Mouse (Mus musculus) testis, adult 2 months (tissue): Measurements from ENCODE around the gene Mllt10. TPM values are rescaled to one million over a fixed set of nuclear protein-coding genes. Genes with fewer than 3 reads are reported as not detected.

ENCODE experiments used
- H3K27ac ChIP-seq: fragments of 200-500 bp; 2 replicates; pipeline ENCODE4 v1.5.1; 2012; ENCODE audit warnings: low read depth, low read length; ENCODE audit not compliant: control insufficient read depth, insufficient read depth
- H3K27me3 ChIP-seq: fragments of 200-500 bp; 2 replicates; pipeline ENCODE4 v1.6.1; 2012; ENCODE audit warnings: mild to moderate bottlenecking, low read length, moderate library complexity; ENCODE audit not compliant: control insufficient read depth, insufficient read depth
- H3K36me3 ChIP-seq: fragments of 200-500 bp; 2 replicates; pipeline ENCODE4 v1.6.1; 2012; ENCODE audit warnings: mild to moderate bottlenecking, low read length; ENCODE audit not compliant: control insufficient read depth, insufficient read depth
- H3K4me1 ChIP-seq: fragments of 200-500 bp; 2 replicates; pipeline ENCODE4 v1.6.1; 2012; ENCODE audit warnings: low read length; ENCODE audit not compliant: control insufficient read depth, insufficient read depth
- H3K4me3 ChIP-seq: fragments of 200-500 bp; 2 replicates; pipeline ENCODE4 v1.5.1; 2012; ENCODE audit warnings: low read depth, mild to moderate bottlenecking, low read length, moderate library complexity, mixed read lengths; ENCODE audit not compliant: control insufficient read depth
- CTCF ChIP-seq: fragments of 200-500 bp; IDR thresholded peaks from 2 replicates; pipeline ENCODE4 v1.5.1; 2012; ENCODE audit warnings: low read depth, mild to moderate bottlenecking, inconsistent platforms, low read length, moderate library complexity; ENCODE audit not compliant: control insufficient read depth, insufficient read depth, insufficient replicate concordance
- POLR2A ChIP-seq: fragments of 200-500 bp; IDR thresholded peaks from 2 replicates; pipeline ENCODE4 v1.6.1; 2012; ENCODE audit warnings: low read depth, mild to moderate bottlenecking, inconsistent platforms, low read length, moderate library complexity; ENCODE audit not compliant: control insufficient read depth
- polyA plus RNA-seq: library from polyadenylated mRNA; depleted of rRNA; stranded (reverse); fragments of >200 nt; gene quantifications from 2 replicates; pipeline ENCODE4 v1.2.3, GENCODE M21; 2012; rRNA removed

Mllt10 gene
- 155 and 165 TPM in 2 replicates for polyA plus RNA-seq

GRCm38 (mm10) chr2:18055016-18055928 is at the start of gene Mllt10:
Gene Mllt10 (plus strand): TSS chr2:18055237.
- Histone ChIP-seq H3K27me3 (no peaks in the 10 kb centered on the region), H3K4me1 (peaks cover 10% of the 10 kb centered on the region), H3K27ac (peak within 1 kb of the TSS; percentile 85), H3K36me3 (no peaks in the 10 kb centered on the region), H3K4me3 (peak within 1 kb of the TSS; percentile 95)
- TF ChIP-seq CTCF (no peak), POLR2A (no peak)

- Histone ChIP-seq H3K36me3 (no peaks in the 10 kb centered on the region), H3K4me1 (no peaks in the 10 kb centered on the region), H3K27ac (no peak overlapping the region), H3K27me3 (no peaks in the 10 kb centered on the region), H3K4me3 (no peak overlapping the region)
- TF ChIP-seq POLR2A (no peak), CTCF (no peak)
Observed at GRCm38 (mm10) chr2:18011226-18011625, 43.8 kb upstream of the Mllt10 start.

- no peaks in the 10 kb centered on the region for H3K4me1 ChIP-seq
- H3K36me3 ChIP-seq, result no peaks in the 10 kb centered on the region
- H3K27ac ChIP-seq, result no peak overlapping the region
- no peaks in the 10 kb centered on the region for H3K27me3 ChIP-seq
- no peak overlapping the region for H3K4me3 ChIP-seq
- TF ChIP-seq POLR2A, result no peak
- TF ChIP-seq CTCF, result no peak
Observed at GRCm38 (mm10) chr2:18012866-18013265, 42.2 kb upstream of the Mllt10 start.

GRCm38 (mm10) chr2:18015581-18015980 is 39.5 kb upstream of the Mllt10 start:
- TF ChIP-seq POLR2A (no peak), CTCF (no peak)
- Histone ChIP-seq H3K4me1 (no peaks in the 10 kb centered on the region), H3K36me3 (no peaks in the 10 kb centered on the region), H3K4me3 (no peak overlapping the region), H3K27me3 (no peaks in the 10 kb centered on the region), H3K27ac (no peak overlapping the region)

GRCm38 (mm10) chr2:18016639-18017038 is 38.4 kb upstream of the Mllt10 start:
- Histone ChIP-seq H3K27ac (no peak overlapping the region), H3K4me1 (no peaks in the 10 kb centered on the region), H3K27me3 (no peaks in the 10 kb centered on the region), H3K36me3 (no peaks in the 10 kb centered on the region), H3K4me3 (no peak overlapping the region)
- no peak for TF ChIP-seq CTCF
- TF ChIP-seq POLR2A, result no peak

GRCm38 (mm10) chr2:18017321-18017720 is 37.7 kb upstream of the Mllt10 start:
- no peak overlapping the region for H3K27ac ChIP-seq
- no peaks in the 10 kb centered on the region for H3K36me3 ChIP-seq
- no peaks in the 10 kb centered on the region for H3K27me3 ChIP-seq
- no peaks in the 10 kb centered on the region for H3K4me1 ChIP-seq
- TF ChIP-seq POLR2A (no peak), CTCF (no peak)
- H3K4me3 ChIP-seq, result no peak overlapping the region

- Histone ChIP-seq H3K4me3 (no peak overlapping the region), H3K27ac (no peak overlapping the region), H3K4me1 (no peaks in the 10 kb centered on the region), H3K27me3 (no peaks in the 10 kb centered on the region), H3K36me3 (no peaks in the 10 kb centered on the region)
- no peak for TF ChIP-seq CTCF
- no peak for TF ChIP-seq POLR2A
Observed at GRCm38 (mm10) chr2:18019122-18019521, 35.9 kb upstream of the Mllt10 start.
